Mouse (Mus musculus) embryonic facial prominence, embryonic 13.5 days (tissue): ENCODE data around the gene Prr13. TPM values are rescaled to one million over a fixed set of nuclear protein-coding genes. Genes with fewer than 3 reads are reported as not detected.

ENCODE experiments used
- ATAC-seq: fragments of 200-750 bp; cut with Nextera tagmentation; 2 replicates; pipeline ENCODE4 v1.8.0; 2017; ENCODE audit warnings: low read depth; ENCODE audit not compliant: insufficient number of reproducible peaks, insufficient read depth, low FRiP score, low TSS enrichment
- H3K27ac ChIP-seq: fragments of 300-500 bp; sonication (generic); 2 replicates; pipeline ENCODE4 v1.5.1; 2015; ENCODE audit warnings: moderate library complexity, mild to moderate bottlenecking, inconsistent platforms
- H3K27me3 ChIP-seq: fragments of 300-500 bp; sonication (generic); 2 replicates; pipeline ENCODE4 v1.6.1; 2015; ENCODE audit warnings: mild to moderate bottlenecking, inconsistent platforms
- H3K36me3 ChIP-seq: fragments of 300-500 bp; sonication (generic); 2 replicates; pipeline ENCODE4 v1.6.1; 2015; ENCODE audit warnings: mild to moderate bottlenecking, inconsistent platforms
- H3K4me1 ChIP-seq: fragments of 300-500 bp; sonication (generic); 2 replicates; pipeline ENCODE4 v1.6.1; 2015; ENCODE audit warnings: inconsistent platforms
- H3K4me2 ChIP-seq: fragments of 300-500 bp; sonication (generic); 2 replicates; pipeline ENCODE4 v1.6.1; 2015; ENCODE audit warnings: moderate library complexity, mild to moderate bottlenecking, inconsistent platforms
- H3K4me3 ChIP-seq: fragments of 300-500 bp; sonication (generic); 2 replicates; pipeline ENCODE4 v1.5.1; 2015; ENCODE audit warnings: mild to moderate bottlenecking, inconsistent platforms
- H3K9ac ChIP-seq: fragments of 300-500 bp; sonication (generic); 2 replicates; pipeline ENCODE4 v1.6.1; 2015; ENCODE audit warnings: mild to moderate bottlenecking, inconsistent platforms
- H3K9me3 ChIP-seq: fragments of 300-500 bp; sonication (generic); 2 replicates; pipeline ENCODE4 v1.6.1; 2016; ENCODE audit warnings: inconsistent platforms
- WGBS: fragments of 180-500 bp; shearing (Covaris S2); methylation state at CpG from one replicate; pipeline ENCODE4 v1.1.7; 2015; ENCODE audit warnings: mixed read lengths; 5-methylcytosine and 5-hydroxymethylcytosine counted together
- polyA plus RNA-seq: library from polyadenylated mRNA; unstranded; fragments of >200 nt; fragmentation: Nextera tagmentation; extraction: Ambion mirVana; gene quantifications from 2 replicates; pipeline ENCODE4 v1.2.1, GENCODE M21; 2015

The Prr13 gene
- 74.8 and 79.2 TPM in 2 replicates for polyA plus RNA-seq

- Histone ChIP-seq H3K27me3 (no peaks in the 10 kb centered on the region), H3K27ac (no peak within 1 kb of the TSS), H3K4me1 (peaks cover 9% of the 10 kb centered on the region), H3K4me3 (peak within 1 kb of the TSS; percentile 49), H3K9ac (peak within 1 kb of the TSS; percentile 63), H3K9me3 (no peaks in the 10 kb centered on the region), H3K36me3 (peaks cover 15% of the 10 kb centered on the region), H3K4me2 (peak within 1 kb of the TSS; percentile 65)
- under 1% methylated on average over 19 of the region's 19 CpGs for WGBS
- peak; percentile 63; the same call in 1 of the 2 replicates for ATAC-seq
Observed at GRCm38 (mm10) chr15:102458904-102459317, at the start of gene Prr13. Gene Prr13, plus strand, starts transcription at chr15:102459028.

GRCm38 (mm10) chr15:102409286-102409685 lies 49.5 kb upstream of the Prr13 start:
- 89% methylated on average over 3 of the region's 3 CpGs for WGBS
- no peak for ATAC-seq
- no peak overlapping the region for H3K27ac ChIP-seq
- H3K4me2 ChIP-seq = peak overlapping the region; percentile 37
- no peak overlapping the region for H3K9ac ChIP-seq
- peaks cover 64% of the 10 kb centered on the region for H3K36me3 ChIP-seq
- no peaks in the 10 kb centered on the region for H3K9me3 ChIP-seq
- H3K4me1 ChIP-seq = peaks cover 50% of the 10 kb centered on the region
- H3K4me3 ChIP-seq = peak overlapping the region; percentile 9
- H3K27me3 ChIP-seq = no peaks in the 10 kb centered on the region

GRCm38 (mm10) chr15:102411077-102411476 lies 47.8 kb upstream of the Prr13 start:
- H3K36me3 ChIP-seq = peaks cover 75% of the 10 kb centered on the region
- no peak overlapping the region for H3K9ac ChIP-seq
- peak overlapping the region; percentile 37 for H3K4me2 ChIP-seq
- ATAC-seq = no peak
- H3K27ac ChIP-seq = no peak overlapping the region
- 86% methylated on average over 1 of the region's 1 CpGs for WGBS
- H3K4me1 ChIP-seq = peaks cover 46% of the 10 kb centered on the region
- no peaks in the 10 kb centered on the region for H3K9me3 ChIP-seq
- H3K27me3 ChIP-seq = no peaks in the 10 kb centered on the region
- H3K4me3 ChIP-seq = 0 out of 2 replicates have a peak overlapping the region, but pooled peaks have one; percentile 19

- Histone ChIP-seq H3K4me3 (no peak overlapping the region), H3K4me1 (peaks cover 30% of the 10 kb centered on the region), H3K27me3 (no peaks in the 10 kb centered on the region), H3K27ac (no peak overlapping the region), H3K9ac (no peak overlapping the region), H3K36me3 (peaks cover 76% of the 10 kb centered on the region), H3K9me3 (no peaks in the 10 kb centered on the region), H3K4me2 (no peak overlapping the region)
- no peak for ATAC-seq
Observed at GRCm38 (mm10) chr15:102413687-102414086, 45.1 kb upstream of the Prr13 start.

- H3K36me3 ChIP-seq = peaks cover 54% of the 10 kb centered on the region
Observed at GRCm38 (mm10) chr15:102417524-102417923, 41.3 kb upstream of the Prr13 start.

GRCm38 (mm10) chr15:102420986-102421385 lies 37.8 kb upstream of the Prr13 start:
- no peak for ATAC-seq
- H3K4me2 ChIP-seq = no peak overlapping the region
- 52% methylated on average over 1 of the region's 1 CpGs for WGBS
- H3K4me3 ChIP-seq = no peak overlapping the region
- H3K9me3 ChIP-seq = no peaks in the 10 kb centered on the region
- no peaks in the 10 kb centered on the region for H3K4me1 ChIP-seq
- no peak overlapping the region for H3K9ac ChIP-seq
- H3K36me3 ChIP-seq = peaks cover 47% of the 10 kb centered on the region
- no peak overlapping the region for H3K27ac ChIP-seq
- no peaks in the 10 kb centered on the region for H3K27me3 ChIP-seq

More at GRCm38 (mm10) chr15:102417524-102417923, 41.3 kb upstream of the Prr13 start:
- Histone ChIP-seq H3K9ac (no peak overlapping the region), H3K27ac (no peak overlapping the region), H3K9me3 (no peaks in the 10 kb centered on the region), H3K4me3 (no peak overlapping the region), H3K27me3 (no peaks in the 10 kb centered on the region), H3K4me1 (0 out of 2 replicates have a peak, but pooled peaks cover 3% of the 10 kb centered on the region), H3K4me2 (no peak overlapping the region)
- ATAC-seq = no peak
- WGBS = 92% methylated on average over 2 of the region's 2 CpGs

GRCm38 (mm10) chr15:102421437-102421836 lies 37.4 kb upstream of the Prr13 start:
- Histone ChIP-seq H3K9me3 (no peaks in the 10 kb centered on the region), H3K36me3 (peaks cover 48% of the 10 kb centered on the region), H3K4me2 (no peak overlapping the region), H3K27me3 (no peaks in the 10 kb centered on the region), H3K9ac (no peak overlapping the region), H3K4me3 (no peak overlapping the region), H3K4me1 (no peaks in the 10 kb centered on the region), H3K27ac (no peak overlapping the region)
- no peak for ATAC-seq
- WGBS = 60% methylated on average over 3 of the region's 3 CpGs

GRCm38 (mm10) chr15:102423602-102424240 lies 35.1 kb upstream of the Prr13 start:
- Histone ChIP-seq H3K36me3 (peaks cover 56% of the 10 kb centered on the region), H3K4me2 (no peak overlapping the region), H3K4me1 (no peaks in the 10 kb centered on the region), H3K9ac (no peak overlapping the region), H3K27me3 (no peaks in the 10 kb centered on the region), H3K27ac (no peak overlapping the region), H3K4me3 (no peak overlapping the region), H3K9me3 (no peaks in the 10 kb centered on the region)
- 95% methylated on average over 2 of the region's 2 CpGs for WGBS
- ATAC-seq = no peak

GRCm38 (mm10) chr15:102424657-102425056 lies 34.2 kb upstream of the Prr13 start:
- H3K9ac ChIP-seq = no peak overlapping the region
- no peak overlapping the region for H3K4me3 ChIP-seq
- no peaks in the 10 kb centered on the region for H3K27me3 ChIP-seq
- no peaks in the 10 kb centered on the region for H3K4me1 ChIP-seq
- peaks cover 55% of the 10 kb centered on the region for H3K36me3 ChIP-seq
- H3K27ac ChIP-seq = no peak overlapping the region
- H3K9me3 ChIP-seq = no peaks in the 10 kb centered on the region
- 88% methylated on average over 2 of the region's 2 CpGs for WGBS
- no peak overlapping the region for H3K4me2 ChIP-seq
- ATAC-seq = no peak

GRCm38 (mm10) chr15:102426963-102427362 lies 31.9 kb upstream of the Prr13 start:
- WGBS = 100% methylated on average over 1 of the region's 1 CpGs
- no peak for ATAC-seq
- no peak overlapping the region for H3K4me3 ChIP-seq
- H3K27ac ChIP-seq = no peak overlapping the region
- peaks cover 74% of the 10 kb centered on the region for H3K36me3 ChIP-seq
- no peak overlapping the region for H3K9ac ChIP-seq
- no peaks in the 10 kb centered on the region for H3K4me1 ChIP-seq
- no peaks in the 10 kb centered on the region for H3K27me3 ChIP-seq
- H3K4me2 ChIP-seq = no peak overlapping the region
- no peaks in the 10 kb centered on the region for H3K9me3 ChIP-seq

- no peak for ATAC-seq
- H3K4me3 ChIP-seq = no peak overlapping the region
- H3K4me2 ChIP-seq = no peak overlapping the region
- no peaks in the 10 kb centered on the region for H3K4me1 ChIP-seq
- no peak overlapping the region for H3K27ac ChIP-seq
- 88% methylated on average over 1 of the region's 1 CpGs for WGBS
- no peaks in the 10 kb centered on the region for H3K27me3 ChIP-seq
- H3K36me3 ChIP-seq = peaks cover 86% of the 10 kb centered on the region
- no peaks in the 10 kb centered on the region for H3K9me3 ChIP-seq
- no peak overlapping the region for H3K9ac ChIP-seq
Observed at GRCm38 (mm10) chr15:102432046-102432445, 26.8 kb upstream of the Prr13 start.

GRCm38 (mm10) chr15:102433173-102433572 lies 25.7 kb upstream of the Prr13 start:
- peaks cover 80% of the 10 kb centered on the region for H3K36me3 ChIP-seq
- no peak overlapping the region for H3K9ac ChIP-seq
- ATAC-seq = no peak
- no peaks in the 10 kb centered on the region for H3K27me3 ChIP-seq
- no peaks in the 10 kb centered on the region for H3K4me1 ChIP-seq
- no peak overlapping the region for H3K4me3 ChIP-seq
- WGBS = 90% methylated on average over 4 of the region's 4 CpGs
- H3K27ac ChIP-seq = no peak overlapping the region
- no peaks in the 10 kb centered on the region for H3K9me3 ChIP-seq
- H3K4me2 ChIP-seq = no peak overlapping the region
